Mouse (Mus musculus) left cerebral cortex, adult 9 months (tissue): ENCODE measurements at regions not wholly inside any gene's neighbourhood (a gene's known extent, or its start where the extent isn't known, plus 50 kb on each side); places are given as distances from the start of the nearest gene placed in this dataset.

Experiments
- DNase-seq, 2 experiments: peaks; one replicate each; pipeline ENCODE4 v3.0.0; 2022; ENCODE audit warnings: low spot score in 2 of 2

- DNase-seq = no peak
Observed at GRCm38 (mm10) chr1:168008216-168008615, 319.2 kb downstream of the Lmx1a start.

GRCm38 (mm10) chr1:168010416-168010815 is 321.4 kb downstream of the Lmx1a start:
- no peak for DNase-seq

DNA sequence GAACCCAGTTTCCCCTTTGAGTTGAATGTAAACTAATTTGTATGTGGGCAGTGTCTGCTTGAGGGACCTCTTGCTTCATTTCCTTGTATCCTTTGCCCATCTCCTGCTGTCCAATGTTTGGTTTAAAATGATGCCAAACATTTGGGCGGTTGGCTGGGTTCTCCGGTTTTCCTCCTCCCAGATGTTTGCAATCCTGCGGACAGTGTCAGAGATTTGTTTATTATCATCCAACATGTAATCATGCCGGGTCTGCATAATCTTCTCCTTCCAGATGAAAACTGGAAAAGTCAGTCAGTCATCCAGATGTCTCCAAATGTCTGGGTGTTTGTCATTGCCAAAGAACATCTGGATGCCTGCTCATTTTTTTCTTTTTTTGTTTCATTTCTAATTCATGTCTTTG is 323.0 kb downstream of the Lmx1a start:
- DNase-seq = no peak

DNA sequence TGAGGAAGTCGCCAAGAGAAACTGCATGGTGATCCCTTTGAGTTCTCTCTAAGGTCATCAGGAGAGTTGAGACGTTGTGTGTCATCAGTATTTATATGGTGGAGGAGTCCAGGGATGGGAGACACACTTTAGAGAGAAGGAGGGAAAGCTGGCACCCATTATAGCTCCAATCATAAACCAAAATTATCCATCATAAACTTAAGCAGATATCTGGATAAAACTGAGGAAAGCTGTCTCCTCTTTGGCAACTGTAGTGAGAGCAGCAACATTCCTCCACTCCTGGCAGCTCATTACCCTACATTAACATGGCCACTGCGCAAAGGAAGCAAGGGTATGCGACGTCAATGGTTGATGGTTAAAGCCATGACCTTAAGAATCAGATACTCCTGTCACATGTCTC is 323.6 kb downstream of the Lmx1a start:
- no peak for DNase-seq

DNA sequence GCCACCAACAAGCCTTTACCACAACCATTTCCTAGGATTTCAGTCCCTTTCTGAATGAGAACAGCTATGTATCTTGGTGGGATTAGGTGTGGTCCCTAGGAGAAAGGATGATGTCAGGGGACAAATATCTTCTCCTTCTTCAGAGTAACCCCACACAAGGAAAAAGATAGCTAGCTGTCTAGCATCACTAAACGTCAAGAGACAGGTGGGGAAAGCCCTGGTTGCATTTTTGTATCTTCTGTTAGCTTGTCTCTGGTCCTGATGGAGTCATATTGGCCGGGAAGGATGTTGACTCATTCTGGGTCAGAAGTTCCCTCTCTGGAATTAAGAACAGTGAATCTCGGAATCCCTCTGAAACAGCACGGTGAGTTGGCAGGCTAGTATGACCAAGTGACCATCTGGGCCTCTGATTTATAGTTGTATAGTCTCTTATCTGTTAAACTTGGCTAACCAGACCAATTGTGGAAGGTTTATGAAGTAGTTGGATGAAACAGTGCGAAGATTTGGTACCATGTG is 327.4 kb downstream of the Lmx1a start:
- DNase-seq = no peak

DNA sequence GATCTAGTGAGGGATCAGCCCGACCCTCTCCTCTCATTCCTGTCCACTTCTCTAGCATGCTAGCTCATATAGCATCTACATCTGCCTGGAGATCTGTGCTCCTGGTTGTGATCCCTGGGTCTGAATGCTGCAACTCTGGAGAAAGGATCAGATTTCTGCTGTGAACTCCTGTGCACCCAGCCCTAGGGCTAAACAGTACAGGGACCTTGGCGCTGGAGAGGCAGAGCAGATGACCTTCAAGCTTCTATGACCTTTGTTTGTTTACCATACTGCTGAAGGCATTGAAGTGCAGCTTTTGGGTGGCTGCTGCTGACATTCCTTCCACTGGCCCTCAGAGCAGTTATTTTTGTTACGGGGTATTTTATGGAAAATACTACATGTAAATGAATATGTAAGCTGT is 337.4 kb downstream of the Lmx1a start:
- DNase-seq = no peak

- peak in 1 of 2 experiments; percentile 8 for DNase-seq
Observed at GRCm38 (mm10) chr1:168044765-168045164, 355.7 kb downstream of the Lmx1a start.

DNA sequence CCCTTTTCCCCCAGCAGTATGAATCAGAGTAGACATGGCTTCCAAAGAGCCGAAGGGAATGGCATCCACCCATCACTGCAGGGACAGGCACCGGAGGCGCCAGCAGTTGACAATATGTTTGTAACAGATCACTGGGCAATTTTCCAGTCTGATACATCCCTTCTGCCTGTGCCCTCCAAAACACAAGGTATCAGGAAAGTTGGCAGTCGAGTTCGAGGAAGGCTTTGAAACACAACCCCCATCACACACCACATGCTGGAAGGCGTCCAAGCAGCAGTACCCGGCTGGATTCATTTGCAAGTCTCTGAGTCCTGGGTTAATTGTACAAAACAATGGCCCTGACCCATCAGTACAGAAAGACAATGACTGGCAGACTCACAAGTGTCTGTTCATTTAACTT is 357.3 kb downstream of the Lmx1a start:
- no peak for DNase-seq

DNA sequence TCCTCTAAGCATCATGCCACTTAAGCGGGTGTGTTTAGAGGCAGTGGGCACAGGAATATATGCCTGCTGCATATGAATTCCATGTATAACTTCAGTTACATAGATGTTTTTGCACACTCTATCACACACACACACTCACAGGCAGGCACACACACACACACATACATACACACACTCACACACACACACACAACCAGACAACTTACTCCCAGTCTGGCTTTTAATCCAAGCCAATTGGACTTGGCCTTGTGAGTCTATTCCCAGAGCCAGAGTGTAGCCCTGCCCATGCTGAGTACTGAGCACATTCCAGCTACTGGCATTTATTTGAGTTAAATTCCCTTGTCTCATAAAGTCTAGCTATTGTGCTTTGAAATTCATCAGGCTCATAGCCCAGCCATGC is 357.7 kb downstream of the Lmx1a start:
- DNase-seq = no peak

GRCm38 (mm10) chr1:168049965-168050364 is 360.9 kb downstream of the Lmx1a start:
- no peak for DNase-seq

DNA sequence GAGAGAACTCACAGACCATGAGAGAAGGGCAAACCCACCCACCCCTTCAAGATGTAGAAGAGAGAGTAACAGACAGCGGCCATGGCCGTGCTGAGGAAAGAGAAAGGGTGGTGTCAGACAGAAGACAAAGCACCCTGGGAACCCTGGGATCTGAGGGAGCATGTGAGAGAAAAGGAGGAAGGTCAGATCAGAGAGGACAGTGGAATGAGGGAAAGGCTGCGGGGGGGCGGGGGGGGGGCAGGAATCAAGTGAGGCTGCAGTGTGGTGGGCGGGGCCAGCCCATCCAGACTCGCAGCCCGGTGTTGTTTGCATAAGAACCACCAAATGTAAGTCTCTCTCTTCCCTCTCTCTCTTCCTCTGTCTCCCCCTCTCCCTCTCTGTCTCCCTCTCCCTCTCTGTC is 367.4 kb downstream of the Lmx1a start:
- DNase-seq = no peak

DNA sequence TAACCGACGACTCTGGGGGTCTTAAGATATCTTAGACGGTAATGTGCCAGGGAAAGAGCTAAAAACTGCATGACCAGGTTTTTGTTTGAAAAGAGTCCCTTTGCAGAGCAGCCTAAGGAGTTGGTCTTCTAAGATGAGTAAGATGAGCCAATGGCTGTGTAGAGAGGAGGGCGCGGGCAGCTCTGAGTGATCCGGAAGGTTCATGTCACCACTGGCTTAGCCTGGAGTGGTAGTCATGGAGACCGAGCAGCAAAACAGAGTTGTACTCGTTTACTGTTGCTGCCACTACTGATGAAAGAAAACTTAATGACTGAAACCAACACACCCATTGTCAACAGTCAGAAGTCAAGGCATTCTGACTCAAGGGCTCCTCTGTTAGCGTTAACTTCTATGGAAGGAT is 368.4 kb downstream of the Lmx1a start:
- no peak for DNase-seq

DNA sequence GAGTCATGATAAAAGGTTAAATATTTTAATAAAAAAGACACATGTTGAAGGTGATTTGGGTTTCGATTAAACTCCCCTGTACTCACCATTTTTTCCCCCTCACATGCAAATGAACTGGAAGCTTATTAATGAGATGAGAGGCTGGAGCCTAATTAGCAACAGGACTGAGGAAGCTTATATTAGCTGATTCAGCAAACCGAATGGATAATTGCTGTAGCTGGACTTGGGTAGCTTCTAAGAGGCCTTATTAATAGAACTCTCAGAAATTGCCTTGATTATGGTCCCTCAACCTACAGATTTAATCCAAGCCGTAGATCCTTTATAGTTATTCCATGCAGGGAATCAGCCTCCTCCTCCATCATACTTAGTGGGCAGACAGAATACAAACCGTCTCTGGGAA is 369.7 kb downstream of the Lmx1a start:
- DNase-seq = no peak

DNA sequence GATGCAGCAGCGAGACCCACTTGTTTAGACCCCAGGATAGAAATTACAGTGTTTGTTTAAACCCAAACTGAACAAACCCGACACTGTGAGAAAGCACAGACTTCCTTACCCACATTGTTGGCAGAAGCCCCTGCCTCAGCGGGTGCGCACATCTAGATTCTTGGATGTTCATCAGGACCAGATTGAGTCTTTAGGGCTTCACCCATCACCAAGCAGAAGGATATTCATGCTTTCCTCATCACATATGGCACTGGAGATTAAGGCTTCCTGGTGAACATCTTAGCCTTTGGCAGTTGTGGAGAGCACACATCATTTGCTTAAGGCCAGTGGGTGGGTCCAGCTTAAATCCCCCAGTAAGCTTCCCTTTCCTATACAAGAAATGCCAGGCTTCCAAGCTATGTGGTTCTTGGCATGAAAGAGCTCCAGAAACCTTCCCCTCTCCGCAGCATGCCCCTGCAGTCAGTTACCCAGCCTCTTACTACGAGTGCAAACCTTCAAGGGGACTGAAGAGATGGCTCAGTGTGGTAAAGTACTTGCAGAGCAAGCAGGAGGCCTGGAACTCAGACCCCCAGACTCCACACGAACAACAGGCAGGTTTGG is 367.9 kb downstream of the Pbx1 start:
- no peak for DNase-seq

DNA sequence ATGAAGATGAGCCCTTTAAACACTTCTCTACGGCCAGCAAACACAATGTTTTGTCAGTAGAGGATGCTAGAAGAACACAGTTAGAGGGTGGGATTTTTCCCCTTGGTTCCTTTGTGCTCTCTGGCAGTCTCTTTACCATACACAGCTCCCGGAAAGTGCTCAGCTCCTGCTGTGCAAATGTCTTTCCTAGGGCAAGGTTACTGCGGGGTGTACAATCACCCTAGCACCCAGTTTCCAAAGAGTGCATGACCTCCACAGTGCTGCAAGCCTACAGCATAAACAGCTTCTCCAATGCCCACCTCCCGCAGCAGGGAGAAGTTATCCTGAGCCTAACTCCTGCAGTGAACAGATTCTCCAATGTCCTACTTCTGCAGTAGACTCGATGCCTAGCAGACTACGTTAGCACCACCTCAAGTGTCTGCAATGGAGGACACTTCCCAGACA is 366.4 kb downstream of the Pbx1 start:
- DNase-seq = no peak

DNA sequence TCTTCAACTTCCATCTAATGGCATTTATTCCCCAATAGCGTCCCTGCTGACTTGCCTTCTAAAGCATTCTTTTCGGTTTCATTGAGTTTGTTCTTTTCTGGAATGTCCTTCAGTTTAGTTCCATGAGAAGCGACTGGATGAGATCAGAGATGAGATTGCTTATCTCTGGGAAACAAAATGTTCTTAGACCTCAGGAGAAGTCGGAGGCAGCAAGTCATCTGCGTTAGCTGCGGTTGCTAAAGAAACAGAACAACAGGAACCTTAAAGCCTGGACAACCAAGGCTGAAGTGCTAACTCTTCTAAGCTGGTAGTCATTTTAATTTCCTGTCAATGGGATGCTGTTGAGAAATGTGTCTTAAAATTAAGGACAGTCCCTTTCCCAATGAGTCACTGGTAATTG is 365.3 kb downstream of the Pbx1 start:
- DNase-seq = no peak

- DNase-seq = no peak
Observed at GRCm38 (mm10) chr1:168068003-168068919, 363.8 kb downstream of the Pbx1 start.

GRCm38 (mm10) chr1:168068920-168069590 is 363.0 kb downstream of the Pbx1 start:
- DNase-seq = no peak
